Mouse (Mus musculus) C2C12 (cell line): ENCODE measurements around the gene Tmem100.

Experiments used
- CTCF ChIP-seq: IDR thresholded peaks from one replicate; pipeline ENCODE4 v1.5.1; 2011; ENCODE audit not compliant: control insufficient read depth, insufficient read depth, insufficient read length
- FOSL1 ChIP-seq: IDR thresholded peaks from one replicate; pipeline ENCODE4 v1.8.0; 2011; ENCODE audit warnings: mild to moderate bottlenecking, low read length; ENCODE audit not compliant: poor library complexity, insufficient read depth, severe bottlenecking
- MAX ChIP-seq: IDR thresholded peaks from one replicate; pipeline ENCODE4 v1.6.1; 2011; ENCODE audit warnings: mild to moderate bottlenecking, control low read depth
- MYOD1 ChIP-seq: IDR thresholded peaks from one replicate; pipeline ENCODE4 v1.6.1; 2011; ENCODE audit warnings: low read depth; ENCODE audit not compliant: control insufficient read depth, insufficient read length
- USF1 ChIP-seq: IDR thresholded peaks from one replicate; pipeline ENCODE4 v1.6.1; 2011; ENCODE audit warnings: low read depth, mild to moderate bottlenecking, control low read depth, moderate library complexity

GRCm38 (mm10) chr11:90029841-90030398, at the start of gene Tmem100:
- no peak for TF ChIP-seq CTCF
- no peak for TF ChIP-seq USF1
- TF ChIP-seq MYOD1, result no peak
- TF ChIP-seq FOSL1, result no peak
- TF ChIP-seq MAX, result no peak
